Mouse (Mus musculus) testis, adult 2 months (tissue): ENCODE measurements at regions not wholly inside any gene's neighbourhood (a gene's known extent, or its start where the extent isn't known, plus 50 kb on each side); places are given as distances from the start of the nearest gene placed in this dataset.

Experiments used
- CTCF ChIP-seq: fragments of 200-500 bp; IDR thresholded peaks from 2 replicates; pipeline ENCODE4 v1.5.1; 2012; ENCODE audit warnings: low read depth, mild to moderate bottlenecking, inconsistent platforms, low read length, moderate library complexity; ENCODE audit not compliant: control insufficient read depth, insufficient read depth, insufficient replicate concordance
- POLR2A ChIP-seq: fragments of 200-500 bp; IDR thresholded peaks from 2 replicates; pipeline ENCODE4 v1.6.1; 2012; ENCODE audit warnings: low read depth, mild to moderate bottlenecking, inconsistent platforms, low read length, moderate library complexity; ENCODE audit not compliant: control insufficient read depth

DNA sequence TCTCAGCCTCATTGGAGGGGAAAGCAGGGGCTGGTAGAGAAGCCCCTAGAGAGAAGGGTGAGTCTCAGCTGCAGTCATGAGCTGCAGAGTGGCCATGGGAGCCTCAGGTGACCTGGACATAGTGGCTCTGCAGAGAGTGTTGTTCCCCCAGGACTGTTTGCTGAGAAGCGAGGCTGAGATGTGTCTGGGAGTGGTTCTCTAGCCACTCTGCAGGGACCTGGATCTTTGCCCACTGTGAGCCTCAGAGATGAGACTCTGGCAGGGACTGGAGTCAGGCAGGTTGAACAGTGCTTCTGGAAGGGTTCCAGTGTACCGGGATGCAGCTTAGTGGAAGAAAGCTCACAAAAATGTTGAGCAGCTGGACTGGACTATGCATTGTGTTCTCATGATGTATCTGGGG is 222.6 kb upstream of the Shh start:
- TF ChIP-seq CTCF (no peak), POLR2A (no peak)
